Mouse (Mus musculus): Measurements from ENCODE around the gene Rnf24. TPM values are rescaled to one million over a fixed set of nuclear protein-coding genes. Genes with fewer than 3 reads are reported as not detected.
A peak's percentile ranks its signal among the peaks of the same experiment; 100 is the strongest.

Rnf24 gene
- polyA plus RNA-seq, 1 experiment from 2014 or later, result 7.2 TPM

DNA sequence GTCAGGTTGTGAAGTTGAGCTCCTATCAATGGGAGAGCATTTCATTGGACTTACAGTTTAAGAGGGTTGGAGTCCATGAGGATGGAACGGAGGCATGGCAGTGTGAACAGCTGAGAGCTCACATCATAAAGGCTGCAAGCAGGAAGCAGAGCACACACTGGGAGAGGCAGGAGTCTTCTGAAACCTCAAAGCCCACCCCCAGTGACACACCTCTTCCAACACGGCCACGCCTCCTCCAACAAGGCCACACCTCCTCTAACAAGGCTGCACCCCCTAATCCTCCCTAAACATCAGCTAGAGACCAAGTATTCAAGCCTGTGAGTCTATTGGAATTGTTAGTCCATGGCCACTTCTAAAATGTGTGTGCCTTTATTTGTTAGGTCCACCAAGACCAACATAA lies 97.0 kb downstream of the Rnf24 start:
- ATAC-seq (ENCODE audit: insufficient number of reproducible peaks, low FRiP score, low TSS enrichment, low read depth) (no peak), DNase-seq (ENCODE audit: low spot score) (no peak)
- peaks cover 7% of the 10 kb centered on the region for H3K4me1 ChIP-seq (ENCODE audit: control insufficient read depth, insufficient read depth, low read length)
- H3K9me3 ChIP-seq (ENCODE audit: control insufficient read depth, low read length), result no peaks in the 10 kb centered on the region
- peaks cover 1% of the 10 kb centered on the region; the same call in 1 of the 2 replicates for H3K36me3 ChIP-seq (ENCODE audit: control insufficient read depth, insufficient read depth, low read length)
- no peak overlapping the region for H3K4me2 ChIP-seq (ENCODE audit: low read depth, severe bottlenecking)
- H3K9ac ChIP-seq (ENCODE audit: low read length), result no peak overlapping the region
- H3K27ac ChIP-seq (replicated peaks; ENCODE audit: low read depth, low read length), result no peak overlapping the region
- H3K4me3 ChIP-seq (ENCODE audit: low read depth, low read length), result no peak overlapping the region
- WGBS, result 65% methylated on average over 3 of the region's 3 CpGs
- no peaks in the 10 kb centered on the region for H3K27me3 ChIP-seq (ENCODE audit: control insufficient read depth, insufficient read depth, low read length)

GRCm38 (mm10) chr2:131254329-131254713 lies 98.4 kb downstream of the Rnf24 start:
- ATAC-seq (ENCODE audit: insufficient number of reproducible peaks, low FRiP score, low TSS enrichment, low read depth) (no peak), DNase-seq (ENCODE audit: low spot score) (no peak)
- 0 out of 2 replicates have a peak overlapping the region, but pooled peaks have one; percentile 21 for H3K27ac ChIP-seq (replicated peaks; ENCODE audit: low read depth, low read length)
- no peak overlapping the region for H3K9ac ChIP-seq (ENCODE audit: low read length)
- H3K4me2 ChIP-seq (ENCODE audit: low read depth, severe bottlenecking), result no peak overlapping the region
- H3K4me1 ChIP-seq (ENCODE audit: control insufficient read depth, insufficient read depth, low read length), result peaks cover 7% of the 10 kb centered on the region
- 36% methylated on average over 2 of the region's 2 CpGs for WGBS
- no peaks in the 10 kb centered on the region for H3K27me3 ChIP-seq (ENCODE audit: control insufficient read depth, insufficient read depth, low read length)
- H3K36me3 ChIP-seq (ENCODE audit: control insufficient read depth, insufficient read depth, low read length), result peaks cover 2% of the 10 kb centered on the region; the same call in 1 of the 2 replicates
- H3K9me3 ChIP-seq (ENCODE audit: control insufficient read depth, low read length), result no peaks in the 10 kb centered on the region
- H3K4me3 ChIP-seq (ENCODE audit: low read depth, low read length), result no peak overlapping the region

DNA sequence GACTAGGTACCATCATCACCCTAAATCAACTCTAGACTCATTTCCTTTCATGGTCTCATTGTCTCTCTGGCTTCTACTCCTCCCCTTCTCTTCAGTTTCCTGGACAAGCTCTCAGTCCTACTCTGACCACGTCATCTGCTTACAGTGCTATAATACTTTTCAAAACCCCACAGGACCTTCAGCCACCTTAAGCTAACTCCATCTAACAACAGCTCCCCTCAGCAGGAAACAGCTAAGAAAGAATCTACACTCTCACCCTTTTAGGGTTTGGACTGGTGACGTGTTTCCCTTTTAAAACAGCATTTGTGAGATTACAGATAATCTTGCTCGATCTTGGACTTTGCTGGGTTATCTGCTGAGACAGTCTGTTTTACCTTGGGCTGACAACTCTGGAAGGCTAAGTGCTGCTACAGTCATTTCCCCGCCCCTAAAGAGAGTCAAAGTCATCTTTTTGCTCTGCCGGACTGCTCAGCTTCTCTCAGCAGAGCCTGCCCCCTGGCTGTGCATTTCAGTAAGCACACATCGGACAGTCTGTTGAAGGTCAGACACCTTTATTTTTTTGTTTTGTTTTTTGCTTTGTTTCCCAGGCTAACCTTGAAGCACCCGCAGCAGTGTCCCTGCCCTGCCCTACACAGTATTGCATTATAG lies 98.9 kb downstream of the Rnf24 start:
- Histone ChIP-seq H3K4me1 (ENCODE audit: control insufficient read depth, insufficient read depth, low read length) (peaks cover 7% of the 10 kb centered on the region), H3K4me2 (ENCODE audit: low read depth, severe bottlenecking) (no peak overlapping the region), H3K9me3 (ENCODE audit: control insufficient read depth, low read length) (no peaks in the 10 kb centered on the region), H3K27me3 (ENCODE audit: control insufficient read depth, insufficient read depth, low read length) (no peaks in the 10 kb centered on the region), H3K4me3 (ENCODE audit: low read depth, low read length) (no peak overlapping the region), H3K27ac (replicated peaks; ENCODE audit: low read depth, low read length) (0 out of 2 replicates have a peak overlapping the region, but pooled peaks have one; percentile 21), H3K9ac (ENCODE audit: low read length) (no peak overlapping the region), H3K36me3 (ENCODE audit: control insufficient read depth, insufficient read depth, low read length) (peaks cover 2% of the 10 kb centered on the region; the same call in 1 of the 2 replicates)
- WGBS, result 25% methylated on average over 7 of the region's 7 CpGs
- ATAC-seq (ENCODE audit: insufficient number of reproducible peaks, low FRiP score, low TSS enrichment, low read depth) (peak; percentile 82), DNase-seq (ENCODE audit: low spot score) (peak; percentile 74)

Small RNA genes lying within 50 kb of the gene (microRNA-seq; reads per million reads assigned to microRNA genes)
- 128 reads per million, percentile 52 among the genes with 10 or more reads in this experiment for gene Mir103-2

Other genes starting within 250 kb of the Rnf24 start
- gene Hspa12b, start 225.6 kb downstream of the Rnf24 start, polyA plus RNA-seq (2014; fragmentation: Nextera tagmentation; extraction: Ambion mirVana), result 9.6 and 12.7 TPM in 2 replicates
- not detected in 2 replicates for gene Gm11037, start 219.4 kb downstream of the Rnf24 start, polyA plus RNA-seq (2014; fragmentation: Nextera tagmentation; extraction: Ambion mirVana)
- gene 1700037H04Rik, start 192.8 kb downstream of the Rnf24 start, polyA plus RNA-seq (2014; fragmentation: Nextera tagmentation; extraction: Ambion mirVana), result 78.0 and 78.9 TPM in 2 replicates
- 6.8 and 8.5 TPM in 2 replicates for gene Cenpb, start 172.8 kb downstream of the Rnf24 start, polyA plus RNA-seq (2014; fragmentation: Nextera tagmentation; extraction: Ambion mirVana)
- gene Cdc25b, start 165.9 kb downstream of the Rnf24 start, polyA plus RNA-seq (2014; fragmentation: Nextera tagmentation; extraction: Ambion mirVana), result 48.7 and 49.6 TPM in 2 replicates
- 3.7 and 5.2 TPM in 2 replicates for gene Spef1, start 165.6 kb downstream of the Rnf24 start, polyA plus RNA-seq (2014; fragmentation: Nextera tagmentation; extraction: Ambion mirVana)
- 25.3 and 27.3 TPM in 2 replicates for gene Ap5s1, start 145.8 kb downstream of the Rnf24 start, polyA plus RNA-seq (2014; fragmentation: Nextera tagmentation; extraction: Ambion mirVana)
- gene Mavs, start 118.8 kb downstream of the Rnf24 start, polyA plus RNA-seq (2014; fragmentation: Nextera tagmentation; extraction: Ambion mirVana), result 17.1 and 17.9 TPM in 2 replicates
- 57.0 and 62.0 TPM in 2 replicates for gene Pank2, start 90.4 kb downstream of the Rnf24 start, polyA plus RNA-seq (2014; fragmentation: Nextera tagmentation; extraction: Ambion mirVana)
- 57.4 and 59.2 TPM in 2 replicates for gene Smox, start 138.6 kb upstream of the Rnf24 start, polyA plus RNA-seq (2014; fragmentation: Nextera tagmentation; extraction: Ambion mirVana)
- not detected in 2 replicates for gene Adra1d, start 209.4 kb upstream of the Rnf24 start, polyA plus RNA-seq (2014; fragmentation: Nextera tagmentation; extraction: Ambion mirVana)

All from limb, embryonic 11.5 days (tissue).